Comparison of ENCODE assay signal across 10 mouse cellular contexts in the genomic region with DNA sequence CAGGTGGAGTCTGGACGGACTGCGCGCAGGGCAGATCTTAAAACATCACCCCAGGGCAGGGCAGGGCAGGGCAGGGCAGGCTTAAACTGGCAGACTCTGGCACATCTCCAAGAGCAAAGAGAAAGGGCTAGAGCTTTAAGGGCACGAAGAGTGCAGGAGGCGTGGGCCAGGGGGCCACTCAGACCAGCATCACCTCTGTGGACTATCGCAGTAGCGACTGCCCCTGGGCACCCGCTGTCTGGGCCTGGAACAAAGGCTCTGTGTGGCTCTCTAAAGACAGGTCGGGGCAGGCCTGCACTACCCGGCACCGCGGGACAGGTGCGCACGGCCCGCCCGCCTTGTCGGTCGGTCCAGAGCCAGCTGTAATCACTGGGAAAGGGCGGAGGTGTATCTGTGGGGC.
DNase-seq lines count a peak whose midpoint lies in the region; ATAC-seq and TF ChIP-seq lines count a peak whose summit lies in the region.
"Had no signal": no experiment of that assay in that cellular context is flagged by ENCODE, and none has a peak within 500 bp of the region (broad histone marks: within the 10 kb centered on the region; RNA-seq: fewer than 3 reads in every experiment).

No protein-coding gene starts in this region.

- WGBS in hindbrain, embryonic 12.5 days: 84% methylated on average over 19 of the region's 19 CpGs
- 91% methylated on average over 19 of the region's 19 CpGs for WGBS in hindbrain, postnatal 0 days
- 89% methylated on average over 19 of the region's 19 CpGs for WGBS in hindbrain, embryonic 15.5 days

- no peak for TF ChIP-seq CTCF in hindbrain, postnatal 0 days (IDR thresholded peaks at IDR 0.05; ENCODE audit: low read depth)

- H3K27ac ChIP-seq in hindbrain, embryonic 12.5 days: no peak overlapping the region
- no peak overlapping the region for H3K27ac ChIP-seq in hindbrain, postnatal 0 days
- H3K27ac ChIP-seq in hindbrain, embryonic 15.5 days (replicated peaks): no peak overlapping the region

- no peaks in the 10 kb centered on the region for H3K27me3 ChIP-seq in hindbrain, embryonic 12.5 days
- no peaks in the 10 kb centered on the region for H3K27me3 ChIP-seq in hindbrain, postnatal 0 days (ENCODE audit: insufficient read depth, low read length)
- no peaks in the 10 kb centered on the region for H3K27me3 ChIP-seq in hindbrain, embryonic 15.5 days

- H3K4me3 ChIP-seq in hindbrain, embryonic 12.5 days: no peak overlapping the region
- no peak overlapping the region for H3K4me3 ChIP-seq in hindbrain, postnatal 0 days (ENCODE audit: low read length)
- no peak overlapping the region for H3K4me3 ChIP-seq in hindbrain, embryonic 15.5 days

- no peaks in the 10 kb centered on the region for H3K36me3 ChIP-seq in hindbrain, embryonic 12.5 days
- no peaks in the 10 kb centered on the region for H3K36me3 ChIP-seq in hindbrain, postnatal 0 days (ENCODE audit: insufficient read depth, low read length)
- H3K36me3 ChIP-seq in hindbrain, embryonic 15.5 days: no peaks in the 10 kb centered on the region

- H3K9me3 ChIP-seq in hindbrain, embryonic 12.5 days (replicated peaks): no peaks in the 10 kb centered on the region
- H3K9me3 ChIP-seq in hindbrain, postnatal 0 days (ENCODE audit: low read length): no peaks in the 10 kb centered on the region
- no peaks in the 10 kb centered on the region for H3K9me3 ChIP-seq in hindbrain, embryonic 15.5 days

- no peak overlapping the region for H3K9ac ChIP-seq in hindbrain, embryonic 12.5 days
- no peak overlapping the region for H3K9ac ChIP-seq in hindbrain, postnatal 0 days (replicated peaks; ENCODE audit: low read length)
- no peak overlapping the region for H3K9ac ChIP-seq in hindbrain, embryonic 15.5 days

- H3K4me1 ChIP-seq in hindbrain, embryonic 12.5 days: peaks cover 23% of the 10 kb centered on the region
- peaks cover 5% of the 10 kb centered on the region for H3K4me1 ChIP-seq in hindbrain, postnatal 0 days (ENCODE audit: insufficient read depth, low read length)
- peaks cover 31% of the 10 kb centered on the region for H3K4me1 ChIP-seq in hindbrain, embryonic 15.5 days (replicated peaks)

- ATAC-seq in hindbrain, embryonic 12.5 days (ENCODE audit: low FRiP score): 0 out of 2 replicates have a peak, but pooled peaks have one; percentile 33
- no peak for ATAC-seq in hindbrain, postnatal 0 days
- ATAC-seq in hindbrain, embryonic 15.5 days (ENCODE audit: low FRiP score, low read depth): 0 out of 2 replicates have a peak, but pooled peaks have one; percentile 24
- no peak for ATAC-seq in inflammation-experienced regulatory T-cells, adult 6 months

- no peak for DNase-seq in hindbrain, postnatal 0 days (ENCODE audit: low spot score)
- peak; percentile 28 for DNase-seq in ES-CJ7 (ENCODE audit: low read depth, low spot score)
- peak; percentile 31 for DNase-seq in lung, postnatal 25 days (ENCODE audit: low spot score)
- DNase-seq in embryo, embryonic 11 days: no peak
- DNase-seq in spleen, adult 12 weeks (ENCODE audit: low spot score): no peak
- DNase-seq: cerebellum, adult 11-12 months; gastrocnemius, postnatal 25 days had no signal

- H3K4me2 ChIP-seq in hindbrain, embryonic 12.5 days (replicated peaks): no peak overlapping the region
- no peak overlapping the region for H3K4me2 ChIP-seq in hindbrain, postnatal 0 days (ENCODE audit: low read depth, low read length)
- no peak overlapping the region for H3K4me2 ChIP-seq in hindbrain, embryonic 15.5 days

Comparison
In these comparisons a context has a peak if more than half of its experiments do, and no peak if none do; other contexts are left out.
1. ATAC-seq: peak in hindbrain, embryonic 12.5 days (single experiment) and hindbrain, embryonic 15.5 days (single experiment); none in hindbrain, postnatal 0 days (single experiment) and inflammation-experienced regulatory T-cells, adult 6 months (single experiment).
2. DNase-seq: peak in ES-CJ7 (single experiment) and lung, postnatal 25 days (single experiment); none in hindbrain, postnatal 0 days (single experiment), embryo, embryonic 11 days (single experiment) and spleen, adult 12 weeks (single experiment).